Mouse (Mus musculus): ENCODE data around the gene Siah2. TPM values are rescaled to one million over a fixed set of nuclear protein-coding genes. Genes with fewer than 3 reads are reported as not detected.

Gene Siah2
- polyA plus RNA-seq, 2 experiments, result 7.5 to 12.2 TPM

DNA sequence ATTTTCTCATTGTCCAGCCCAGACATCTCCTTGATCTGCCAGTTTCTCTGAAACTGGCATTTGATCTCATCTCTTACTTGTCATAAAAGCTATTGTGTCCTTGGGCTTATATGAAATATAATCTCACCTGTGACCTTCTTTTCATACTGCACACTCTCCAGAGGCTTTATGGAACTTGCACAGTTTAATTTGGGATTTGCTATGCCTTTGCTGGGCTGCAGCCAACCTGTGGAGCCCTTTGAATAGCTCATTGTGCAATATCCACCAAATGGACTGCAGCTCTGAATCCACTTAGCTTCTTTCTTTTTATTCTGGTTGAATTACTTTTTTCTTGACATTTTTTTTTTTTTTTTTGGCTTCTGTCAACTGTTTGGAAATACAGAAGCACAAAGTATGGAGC lies 37.3 kb upstream of the Siah2 start:
- Histone ChIP-seq H3K36me3 (ENCODE audit: control insufficient read depth, insufficient read depth, low read length) (no peaks in the 10 kb centered on the region), H3K4me2 (replicated peaks; ENCODE audit: low read depth, low read length, severe bottlenecking) (no peak overlapping the region), H3K9ac (ENCODE audit: low read depth, low read length, severe bottlenecking) (no peak overlapping the region), H3K4me1 (ENCODE audit: control insufficient read depth, insufficient read depth, low read length) (peaks cover 13% of the 10 kb centered on the region; the same call in 1 of the 2 replicates), H3K27ac (replicated peaks; ENCODE audit: low read depth, low read length) (no peak overlapping the region), H3K27me3 (ENCODE audit: control insufficient read depth, insufficient read depth, low read length) (no peaks in the 10 kb centered on the region), H3K9me3 (ENCODE audit: control insufficient read depth, low read length) (no peaks in the 10 kb centered on the region), H3K4me3 (replicated peaks; ENCODE audit: low read length) (no peak overlapping the region)
- DNase-seq (ENCODE audit: low spot score), result no peak
- no peak for ATAC-seq (ENCODE audit: low FRiP score, low read depth)
- no peak for TF ChIP-seq POLR2A (IDR thresholded peaks at IDR 0.05; ENCODE audit: borderline replicate concordance, extremely low read depth, insufficient read depth, insufficient read length)

DNA sequence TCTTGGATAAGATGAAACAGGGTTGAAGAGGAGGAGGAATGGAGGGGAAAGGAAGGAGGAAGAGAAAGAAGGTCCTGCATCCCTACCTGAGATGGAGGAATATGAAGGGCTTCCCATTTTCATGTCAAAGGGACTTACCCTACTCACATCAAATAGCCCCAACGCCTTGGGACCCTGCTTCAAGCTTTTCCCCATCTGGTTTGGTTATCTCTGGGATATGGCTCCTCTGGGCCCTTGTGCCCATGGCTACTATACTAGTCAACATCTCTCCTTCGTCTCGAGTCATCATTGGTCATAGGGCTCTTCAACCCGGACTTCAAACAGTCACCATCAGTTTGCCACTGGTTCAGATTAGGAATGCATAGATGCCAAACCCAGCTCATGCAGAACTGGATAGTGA lies 35.4 kb upstream of the Siah2 start:
- H3K4me3 ChIP-seq (replicated peaks; ENCODE audit: low read length), result no peak overlapping the region
- TF ChIP-seq POLR2A (IDR thresholded peaks at IDR 0.05; ENCODE audit: borderline replicate concordance, extremely low read depth, insufficient read depth, insufficient read length), result no peak
- H3K4me1 ChIP-seq (ENCODE audit: control insufficient read depth, insufficient read depth, low read length), result peaks cover 12% of the 10 kb centered on the region; the same call in 1 of the 2 replicates
- H3K9ac ChIP-seq (ENCODE audit: low read depth, low read length, severe bottlenecking), result no peak overlapping the region
- H3K27me3 ChIP-seq (ENCODE audit: control insufficient read depth, insufficient read depth, low read length), result no peaks in the 10 kb centered on the region
- no peaks in the 10 kb centered on the region for H3K36me3 ChIP-seq (ENCODE audit: control insufficient read depth, insufficient read depth, low read length)
- 84% methylated on average over 4 of the region's 4 CpGs for WGBS
- no peak overlapping the region for H3K4me2 ChIP-seq (replicated peaks; ENCODE audit: low read depth, low read length, severe bottlenecking)
- no peaks in the 10 kb centered on the region for H3K9me3 ChIP-seq (ENCODE audit: control insufficient read depth, low read length)
- H3K27ac ChIP-seq (replicated peaks; ENCODE audit: low read depth, low read length), result no peak overlapping the region
- no peak for DNase-seq (ENCODE audit: low spot score)
- ATAC-seq (ENCODE audit: low FRiP score, low read depth), result no peak

DNA sequence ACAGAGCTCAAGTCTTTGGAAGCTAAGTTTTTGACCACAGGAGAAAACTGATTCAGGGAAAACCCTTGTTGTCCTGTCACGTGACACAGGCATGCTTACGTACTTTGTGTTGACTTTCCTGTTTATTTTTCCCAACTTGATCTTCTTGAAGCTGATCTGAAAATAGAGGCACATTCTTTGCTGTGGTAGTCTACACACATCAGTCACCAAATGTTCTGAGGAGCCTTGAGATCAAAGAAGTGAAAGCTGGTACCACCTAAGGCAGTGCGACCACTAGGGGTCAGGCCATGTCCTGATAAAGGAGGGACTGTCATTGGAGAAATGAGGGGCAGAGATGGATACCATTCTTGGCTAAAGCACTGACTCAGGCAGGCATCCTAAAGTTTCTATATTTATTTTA lies 34.8 kb upstream of the Siah2 start:
- Histone ChIP-seq H3K27me3 (ENCODE audit: control insufficient read depth, insufficient read depth, low read length) (no peaks in the 10 kb centered on the region), H3K36me3 (ENCODE audit: control insufficient read depth, insufficient read depth, low read length) (no peaks in the 10 kb centered on the region), H3K4me3 (replicated peaks; ENCODE audit: low read length) (no peak overlapping the region), H3K9me3 (ENCODE audit: control insufficient read depth, low read length) (no peaks in the 10 kb centered on the region), H3K4me2 (replicated peaks; ENCODE audit: low read depth, low read length, severe bottlenecking) (no peak overlapping the region), H3K9ac (ENCODE audit: low read depth, low read length, severe bottlenecking) (no peak overlapping the region), H3K4me1 (ENCODE audit: control insufficient read depth, insufficient read depth, low read length) (peaks cover 6% of the 10 kb centered on the region; the same call in 1 of the 2 replicates), H3K27ac (replicated peaks; ENCODE audit: low read depth, low read length) (no peak overlapping the region)
- TF ChIP-seq POLR2A (IDR thresholded peaks at IDR 0.05; ENCODE audit: borderline replicate concordance, extremely low read depth, insufficient read depth, insufficient read length), result no peak
- DNase-seq (ENCODE audit: low spot score) (peak; percentile 36), ATAC-seq (ENCODE audit: low FRiP score, low read depth) (no peak)
- WGBS, result 51% methylated on average over 3 of the region's 3 CpGs

DNA sequence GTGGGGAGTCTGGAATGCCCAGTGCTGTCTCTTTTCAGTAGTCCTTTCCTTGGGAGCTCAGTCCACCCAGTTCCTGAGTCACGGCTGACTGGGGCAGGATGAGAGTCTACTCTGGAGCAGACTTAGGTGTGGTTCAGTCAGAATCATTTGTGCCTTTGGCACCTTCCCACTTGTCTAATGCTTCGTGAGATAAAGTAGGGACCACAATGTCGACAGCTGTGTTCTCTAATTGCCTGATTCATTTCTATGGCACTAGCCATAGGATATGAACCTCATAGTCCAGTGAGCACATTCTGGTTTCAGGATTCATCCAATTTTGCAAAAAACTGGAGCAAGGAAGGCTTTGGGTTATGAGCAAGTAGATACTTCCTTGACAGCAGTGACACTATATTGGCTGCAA lies 34.2 kb upstream of the Siah2 start:
- H3K27ac ChIP-seq (replicated peaks; ENCODE audit: low read depth, low read length), result no peak overlapping the region
- WGBS, result 84% methylated on average over 3 of the region's 3 CpGs
- H3K4me2 ChIP-seq (replicated peaks; ENCODE audit: low read depth, low read length, severe bottlenecking), result no peak overlapping the region
- DNase-seq (ENCODE audit: low spot score) (no peak), ATAC-seq (ENCODE audit: low FRiP score, low read depth) (no peak)
- no peaks in the 10 kb centered on the region for H3K9me3 ChIP-seq (ENCODE audit: control insufficient read depth, low read length)
- no peak overlapping the region for H3K9ac ChIP-seq (ENCODE audit: low read depth, low read length, severe bottlenecking)
- no peaks in the 10 kb centered on the region for H3K36me3 ChIP-seq (ENCODE audit: control insufficient read depth, insufficient read depth, low read length)
- no peak for TF ChIP-seq POLR2A (IDR thresholded peaks at IDR 0.05; ENCODE audit: borderline replicate concordance, extremely low read depth, insufficient read depth, insufficient read length)
- H3K4me1 ChIP-seq (ENCODE audit: control insufficient read depth, insufficient read depth, low read length), result no peaks in the 10 kb centered on the region
- no peaks in the 10 kb centered on the region for H3K27me3 ChIP-seq (ENCODE audit: control insufficient read depth, insufficient read depth, low read length)
- H3K4me3 ChIP-seq (replicated peaks; ENCODE audit: low read length), result no peak overlapping the region

DNA sequence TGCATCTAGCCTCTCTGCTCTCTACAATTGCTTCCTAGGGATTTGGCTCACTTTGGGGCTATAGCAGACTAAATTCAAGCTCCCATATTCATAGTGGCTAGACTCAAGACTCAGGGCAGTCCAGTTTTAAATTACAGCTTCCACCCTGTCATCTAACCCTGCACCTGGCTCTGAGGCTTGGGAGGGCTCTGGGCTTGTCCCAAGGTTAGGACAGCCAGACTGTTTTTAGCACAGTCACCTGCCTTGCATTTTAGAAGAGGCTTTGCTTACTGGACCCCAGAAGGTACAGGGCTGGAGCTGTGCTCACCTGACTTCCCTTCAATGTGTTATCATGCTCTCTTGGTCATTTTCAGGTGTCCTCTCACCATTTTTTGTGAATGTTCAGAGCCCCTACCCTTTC lies 32.6 kb upstream of the Siah2 start:
- TF ChIP-seq POLR2A (IDR thresholded peaks at IDR 0.05; ENCODE audit: borderline replicate concordance, extremely low read depth, insufficient read depth, insufficient read length), result no peak
- Histone ChIP-seq H3K4me1 (ENCODE audit: control insufficient read depth, insufficient read depth, low read length) (no peaks in the 10 kb centered on the region), H3K27me3 (ENCODE audit: control insufficient read depth, insufficient read depth, low read length) (no peaks in the 10 kb centered on the region), H3K4me2 (replicated peaks; ENCODE audit: low read depth, low read length, severe bottlenecking) (no peak overlapping the region), H3K4me3 (replicated peaks; ENCODE audit: low read length) (no peak overlapping the region), H3K36me3 (ENCODE audit: control insufficient read depth, insufficient read depth, low read length) (no peaks in the 10 kb centered on the region), H3K9me3 (ENCODE audit: control insufficient read depth, low read length) (no peaks in the 10 kb centered on the region), H3K27ac (replicated peaks; ENCODE audit: low read depth, low read length) (no peak overlapping the region), H3K9ac (ENCODE audit: low read depth, low read length, severe bottlenecking) (no peak overlapping the region)
- DNase-seq (ENCODE audit: low spot score), result no peak
- ATAC-seq (ENCODE audit: low FRiP score, low read depth), result no peak

DNA sequence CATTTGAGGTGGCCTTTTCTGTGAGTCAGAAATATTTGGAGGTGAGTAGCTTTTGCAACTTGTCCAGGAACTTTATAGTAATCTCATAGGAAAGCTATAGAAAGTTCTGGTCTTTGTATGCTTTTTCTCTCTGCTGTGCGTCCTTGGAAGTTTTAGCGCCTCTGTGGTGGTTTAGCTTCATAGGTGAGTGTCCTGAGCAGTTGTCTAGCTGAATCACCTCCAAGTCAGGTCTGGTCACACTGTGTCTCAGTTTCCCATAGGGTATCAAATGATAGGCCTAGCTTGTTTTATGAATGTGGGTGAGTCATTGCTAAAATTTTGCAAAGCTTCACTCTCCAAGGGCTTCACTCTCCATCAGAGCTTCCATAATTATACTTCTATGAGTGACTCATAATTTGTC lies 31.5 kb upstream of the Siah2 start:
- Histone ChIP-seq H3K4me1 (ENCODE audit: control insufficient read depth, insufficient read depth, low read length) (no peaks in the 10 kb centered on the region), H3K9ac (ENCODE audit: low read depth, low read length, severe bottlenecking) (no peak overlapping the region), H3K4me3 (replicated peaks; ENCODE audit: low read length) (no peak overlapping the region), H3K36me3 (ENCODE audit: control insufficient read depth, insufficient read depth, low read length) (no peaks in the 10 kb centered on the region), H3K9me3 (ENCODE audit: control insufficient read depth, low read length) (no peaks in the 10 kb centered on the region), H3K27ac (replicated peaks; ENCODE audit: low read depth, low read length) (no peak overlapping the region), H3K27me3 (ENCODE audit: control insufficient read depth, insufficient read depth, low read length) (no peaks in the 10 kb centered on the region), H3K4me2 (replicated peaks; ENCODE audit: low read depth, low read length, severe bottlenecking) (no peak overlapping the region)
- DNase-seq (ENCODE audit: low spot score) (no peak), ATAC-seq (ENCODE audit: low FRiP score, low read depth) (no peak)
- WGBS, result 95% methylated on average over 2 of the region's 2 CpGs
- TF ChIP-seq POLR2A (IDR thresholded peaks at IDR 0.05; ENCODE audit: borderline replicate concordance, extremely low read depth, insufficient read depth, insufficient read length), result no peak
